Mouse (Mus musculus): ENCODE results near the gene Sigirr.

Sigirr gene

GRCm38 (mm10) chr7:141099911-141100691 lies at the start of gene Sigirr:
Sigirr (minus strand) TSS chr7:141100572.
- DNase-seq: peak; percentile 55 to 67

GRCm38 (mm10) chr7:141148639-141149038 lies 48.3 kb upstream of the Sigirr start:
- DNase-seq: no peak

- peak; percentile 61 to 65 for DNase-seq
Measured at GRCm38 (mm10) chr7:141147044-141147443, 46.7 kb upstream of the Sigirr start.

- DNase-seq: peak in 1 of 2 experiments; percentile 14
Measured at GRCm38 (mm10) chr7:141146043-141146595, 45.7 kb upstream of the Sigirr start.

- peak in 1 of 2 experiments; percentile 49 for DNase-seq
Measured at GRCm38 (mm10) chr7:141145403-141145802, 45.0 kb upstream of the Sigirr start.

- peak in 1 of 2 experiments; percentile 32 for DNase-seq
Measured at GRCm38 (mm10) chr7:141144650-141145049, 44.3 kb upstream of the Sigirr start.

GRCm38 (mm10) chr7:141143861-141144260 lies 43.5 kb upstream of the Sigirr start:
- no peak for DNase-seq

GRCm38 (mm10) chr7:141143112-141143511 lies 42.7 kb upstream of the Sigirr start:
- DNase-seq: peak in 1 of 2 experiments; percentile 73

- no peak for DNase-seq
Measured at GRCm38 (mm10) chr7:141141326-141141725, 41.0 kb upstream of the Sigirr start.

- DNase-seq: peak in 1 of 2 experiments; percentile 13
Measured at GRCm38 (mm10) chr7:141131904-141132755, 31.8 kb upstream of the Sigirr start.

GRCm38 (mm10) chr7:141131024-141131820 lies 30.9 kb upstream of the Sigirr start:
- DNase-seq: peak; percentile 94 to 96

- no peak for DNase-seq
Measured at GRCm38 (mm10) chr7:141123517-141123856, 23.1 kb upstream of the Sigirr start.

GRCm38 (mm10) chr7:141122689-141123516 lies 22.5 kb upstream of the Sigirr start:
- peak; percentile 92 to 94 for DNase-seq

GRCm38 (mm10) chr7:141122245-141122644 lies 21.9 kb upstream of the Sigirr start, which contains the start of gene Ptdss2:
Ptdss2 (plus strand) TSS chr7:141122382.
- peak in 1 of 2 experiments; percentile 9 for DNase-seq

GRCm38 (mm10) chr7:141121051-141121531 lies 20.7 kb upstream of the Sigirr start:
- DNase-seq: no peak

- no peak for DNase-seq
Measured at GRCm38 (mm10) chr7:141120605-141121004, 20.2 kb upstream of the Sigirr start.

GRCm38 (mm10) chr7:141119487-141119886 lies 19.1 kb upstream of the Sigirr start:
- DNase-seq: no peak

GRCm38 (mm10) chr7:141117636-141118035 lies 17.3 kb upstream of the Sigirr start, which contains the start of gene Ano9:
Ano9 (minus strand) TSS chr7:141117806.
- no peak for DNase-seq

- DNase-seq: no peak
Measured at GRCm38 (mm10) chr7:141115874-141116273, 15.5 kb upstream of the Sigirr start.

GRCm38 (mm10) chr7:141103161-141103560 lies 2.8 kb upstream of the Sigirr start:
- no peak for DNase-seq

- DNase-seq: no peak
Measured at GRCm38 (mm10) chr7:141097177-141097576, 3.2 kb downstream of the Sigirr start.

Data from cerebellum, postnatal 14 days (tissue).